7 mouse cellular contexts compared by ENCODE assay signal in the genomic region with DNA sequence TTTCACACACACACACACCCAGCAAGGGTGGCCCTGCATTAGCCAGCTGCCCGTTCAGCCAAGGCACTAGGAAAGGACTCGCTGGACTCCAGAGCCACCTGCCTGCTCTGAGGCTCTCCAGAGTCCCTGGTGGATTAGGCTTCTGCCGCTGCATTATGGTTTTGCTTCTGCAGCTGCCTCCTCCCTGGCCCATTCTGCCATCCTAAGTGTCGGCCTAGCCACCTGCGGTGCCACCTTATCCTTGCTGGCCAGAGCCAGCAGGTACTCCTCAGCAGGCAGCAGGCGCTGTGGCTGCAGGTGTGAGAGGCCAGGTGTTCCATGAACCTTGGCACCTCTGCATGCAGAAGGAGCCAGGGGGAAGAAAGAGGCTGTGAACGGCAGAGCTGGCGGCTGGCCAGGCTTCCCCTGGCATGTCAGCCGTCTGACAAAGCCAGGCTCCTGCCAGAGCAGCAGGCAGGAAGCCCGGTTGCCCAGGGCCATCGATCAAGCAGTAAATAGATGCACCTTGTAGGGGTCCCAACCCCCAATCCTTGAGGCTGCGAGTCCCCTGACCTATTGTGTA. TPM values are rescaled to one million over a fixed set of nuclear protein-coding genes. Genes with fewer than 3 reads are reported as not detected.
DNase-seq lines count a peak whose midpoint lies in the region; ATAC-seq lines count a peak whose summit lies in the region.

No protein-coding gene starts in this region.

- WGBS in midbrain, embryonic 16.5 days, result 14% methylated on average over 12 of the region's 12 CpGs

- peak overlapping the region; percentile 58 for H3K9ac ChIP-seq in midbrain, embryonic 16.5 days (ENCODE audit: low read depth, low read length)

- H3K27ac ChIP-seq in midbrain, embryonic 16.5 days (ENCODE audit: low read length), result peak overlapping the region; percentile 69

- peak; percentile 46 for DNase-seq in testis, postnatal 10 days (ENCODE audit: low spot score)
- DNase-seq in testis, postnatal 14 days (ENCODE audit: low spot score), result no peak
- peak; percentile 6 for DNase-seq in forelimb bud, embryonic 11.5 days (ENCODE audit: low read depth, low spot score)
- peak; percentile 66 for DNase-seq in kidney, adult 18-20 months
- no peak for DNase-seq in thymus, postnatal 10 days (ENCODE audit: low spot score in 2 of 2)
- DNase-seq in thymus, postnatal 25 days, result no peak

- H3K9me3 ChIP-seq in midbrain, embryonic 16.5 days (replicated peaks; ENCODE audit: control insufficient read depth, low read length, poor library complexity, severe bottlenecking), result no peaks in the 10 kb centered on the region

- no peaks in the 10 kb centered on the region for H3K27me3 ChIP-seq in midbrain, embryonic 16.5 days (ENCODE audit: control insufficient read depth, insufficient read depth, low read depth, low read length)

- H3K36me3 ChIP-seq in midbrain, embryonic 16.5 days (ENCODE audit: control insufficient read depth, insufficient read depth, low read length), result no peaks in the 10 kb centered on the region

- H3K4me1 ChIP-seq in midbrain, embryonic 16.5 days (ENCODE audit: control insufficient read depth, insufficient read depth, low read length), result peaks cover 6% of the 10 kb centered on the region

- H3K4me2 ChIP-seq in midbrain, embryonic 16.5 days (ENCODE audit: low read length), result peak overlapping the region; percentile 22; the same call in 1 of the 2 replicates

- peak; percentile 70 for ATAC-seq in midbrain, embryonic 16.5 days

- no peak overlapping the region for H3K4me3 ChIP-seq in midbrain, embryonic 16.5 days (ENCODE audit: low read depth, low read length)

RNA-seq across cellular contexts. Expression of gene Sox11, which starts 14.8 kb away (rescaled TPM):
- 371 and 465 TPM in 2 replicates for polyA plus RNA-seq in midbrain, embryonic 16.5 days (2015; fragmentation: Nextera tagmentation; extraction: Ambion mirVana)

Comparison
In these comparisons a context has a peak if more than half of its experiments do, and no peak if none do; other contexts are left out.
1. DNase-seq: peak in testis, postnatal 10 days (single experiment), forelimb bud, embryonic 11.5 days (single experiment) and kidney, adult 18-20 months (single experiment); none in testis, postnatal 14 days (single experiment), thymus, postnatal 10 days (0 of 2) and thymus, postnatal 25 days (single experiment).